Mouse (Mus musculus): ENCODE data around the gene Rgcc. TPM values are rescaled to one million over a fixed set of nuclear protein-coding genes. Genes with fewer than 3 reads are reported as not detected.

Gene Rgcc
- polyA plus RNA-seq, 1 experiment = 0.60 TPM

DNA sequence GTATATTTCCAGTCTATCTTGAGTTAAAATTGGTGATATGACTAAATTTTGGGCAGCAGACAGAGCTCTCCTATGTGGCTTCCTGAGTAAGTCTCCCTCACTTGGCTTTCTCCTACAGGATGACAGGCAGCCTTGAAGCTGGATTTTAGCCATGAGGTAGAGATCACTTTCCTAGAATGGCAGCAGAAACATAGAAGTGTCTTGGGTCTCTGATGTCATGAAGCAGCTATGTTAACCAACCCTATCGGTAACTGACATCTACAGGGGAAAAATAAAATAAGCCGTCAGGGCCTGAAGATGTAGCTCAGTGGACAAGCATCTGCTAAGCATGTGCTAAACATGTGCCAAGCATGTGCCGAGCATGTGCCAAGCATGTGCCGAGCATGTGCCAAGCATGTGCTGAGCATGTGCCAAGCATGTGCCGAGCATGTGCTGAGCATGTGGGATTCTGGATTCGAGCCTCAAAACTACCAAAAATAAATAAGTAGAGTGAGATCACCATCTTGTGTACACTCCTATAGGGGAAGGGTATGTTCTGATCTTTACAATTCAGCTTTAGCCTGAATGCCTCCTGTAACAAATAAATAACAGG is 3.5 kb upstream of the Rgcc start:
- no peak overlapping the region for H3K4me3 ChIP-seq (ENCODE audit: insufficient read depth, low read length)
- TF ChIP-seq POLR2A (IDR thresholded peaks at IDR 0.05; ENCODE audit: borderline replicate concordance, low read depth, low read length) = no peak
- no peak for TF ChIP-seq CTCF (IDR thresholded peaks at IDR 0.05; ENCODE audit: low read depth, low read length)
- no peak overlapping the region for H3K27ac ChIP-seq (ENCODE audit: insufficient read depth, low read depth, low read length)
- H3K4me1 ChIP-seq (ENCODE audit: control insufficient read depth, insufficient read depth, low read length) = peaks cover 1% of the 10 kb centered on the region

DNA sequence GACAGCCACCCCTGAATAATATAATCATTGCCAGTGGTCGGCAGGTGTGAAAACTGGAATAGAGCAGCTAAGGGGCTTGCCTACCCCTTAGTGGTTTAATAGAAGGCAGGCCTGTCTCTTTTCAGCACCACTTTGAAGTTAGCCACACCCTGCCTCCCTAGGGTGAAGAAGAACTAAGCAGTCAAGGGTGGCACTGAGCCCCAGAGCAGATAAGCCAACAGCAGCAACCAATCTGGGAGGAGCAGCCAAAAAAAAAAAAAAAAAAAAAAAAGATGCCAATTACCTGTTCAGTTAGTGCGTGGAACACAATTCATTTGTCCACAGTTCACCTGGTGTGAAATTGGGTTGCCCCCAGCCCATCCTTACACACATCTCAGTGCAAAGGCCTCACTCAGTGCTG is 1.7 kb upstream of the Rgcc start:
- TF ChIP-seq CTCF (IDR thresholded peaks at IDR 0.05; ENCODE audit: low read depth, low read length) = no peak
- no peak for TF ChIP-seq POLR2A (IDR thresholded peaks at IDR 0.05; ENCODE audit: borderline replicate concordance, low read depth, low read length)
- no peak overlapping the region for H3K4me3 ChIP-seq (ENCODE audit: insufficient read depth, low read length)
- peaks cover 3% of the 10 kb centered on the region for H3K4me1 ChIP-seq (ENCODE audit: control insufficient read depth, insufficient read depth, low read length)
- no peak overlapping the region for H3K27ac ChIP-seq (ENCODE audit: insufficient read depth, low read depth, low read length)

DNA sequence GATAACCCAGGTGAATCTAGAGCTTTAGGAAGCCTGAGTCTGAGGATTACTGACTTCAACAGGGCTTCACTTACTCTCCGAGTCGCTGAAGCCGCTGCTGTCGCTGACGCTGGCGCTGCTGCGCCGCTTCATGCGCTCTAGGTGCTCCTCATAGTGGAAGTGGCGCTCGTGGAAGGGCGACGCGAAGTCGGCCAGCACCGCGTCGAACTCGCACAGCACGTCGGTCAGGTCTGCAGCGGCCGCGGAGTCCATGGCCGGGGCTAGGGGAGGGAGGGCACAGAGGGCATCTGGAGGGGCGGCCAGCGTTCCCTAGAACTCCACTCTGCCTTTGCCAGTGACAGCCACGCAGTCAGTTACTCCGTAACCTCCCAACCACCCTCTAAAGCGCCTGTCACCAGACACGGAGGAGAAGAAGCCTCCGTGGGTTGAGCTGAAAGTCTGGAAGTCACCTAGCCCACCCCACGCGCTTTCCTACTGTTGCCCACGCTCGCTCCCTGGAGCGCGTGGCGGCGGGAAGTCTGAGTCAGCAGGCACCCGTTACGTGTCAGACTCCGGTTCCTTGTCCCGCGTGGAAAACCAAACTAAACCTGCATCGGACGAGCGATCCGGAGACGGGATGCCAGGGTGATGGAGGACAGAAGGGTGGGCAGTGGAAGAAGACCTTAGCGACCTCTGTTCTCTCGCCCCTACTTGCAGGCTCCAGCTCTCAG is 649 bp downstream of the Rgcc start:
- H3K4me1 ChIP-seq (ENCODE audit: control insufficient read depth, insufficient read depth, low read length) = peaks cover 3% of the 10 kb centered on the region
- peak overlapping the region; percentile 57 for H3K4me3 ChIP-seq (ENCODE audit: insufficient read depth, low read length)
- TF ChIP-seq POLR2A (IDR thresholded peaks at IDR 0.05; ENCODE audit: borderline replicate concordance, low read depth, low read length) = no peak
- no peak for TF ChIP-seq CTCF (IDR thresholded peaks at IDR 0.05; ENCODE audit: low read depth, low read length)
- H3K27ac ChIP-seq (ENCODE audit: insufficient read depth, low read depth, low read length) = no peak overlapping the region

DNA sequence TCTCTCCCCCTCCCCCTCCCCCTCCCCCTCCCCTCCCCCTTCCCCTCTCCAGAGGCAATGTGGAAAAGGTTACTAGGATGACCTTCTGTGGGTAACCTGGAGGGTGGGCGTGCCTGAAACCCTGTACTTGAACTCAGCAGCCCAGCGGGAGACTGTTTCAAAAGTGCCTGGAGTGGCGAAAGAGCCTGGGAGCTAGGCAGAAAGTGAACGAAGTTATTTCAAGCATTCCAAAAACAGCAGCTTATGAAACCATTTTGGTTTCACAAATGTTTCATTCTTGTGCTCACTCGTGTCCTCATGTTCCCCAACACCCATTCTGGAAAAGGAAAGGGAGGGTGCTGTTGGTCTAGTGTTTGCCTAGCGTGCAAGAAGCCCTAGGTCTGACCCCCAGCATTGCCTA is 1.6 kb downstream of the Rgcc start:
- Histone ChIP-seq H3K4me3 (ENCODE audit: insufficient read depth, low read length) (no peak overlapping the region), H3K4me1 (ENCODE audit: control insufficient read depth, insufficient read depth, low read length) (peaks cover 3% of the 10 kb centered on the region), H3K27ac (ENCODE audit: insufficient read depth, low read depth, low read length) (no peak overlapping the region)
- TF ChIP-seq CTCF (IDR thresholded peaks at IDR 0.05; ENCODE audit: low read depth, low read length) (no peak), POLR2A (IDR thresholded peaks at IDR 0.05; ENCODE audit: borderline replicate concordance, low read depth, low read length) (no peak)

DNA sequence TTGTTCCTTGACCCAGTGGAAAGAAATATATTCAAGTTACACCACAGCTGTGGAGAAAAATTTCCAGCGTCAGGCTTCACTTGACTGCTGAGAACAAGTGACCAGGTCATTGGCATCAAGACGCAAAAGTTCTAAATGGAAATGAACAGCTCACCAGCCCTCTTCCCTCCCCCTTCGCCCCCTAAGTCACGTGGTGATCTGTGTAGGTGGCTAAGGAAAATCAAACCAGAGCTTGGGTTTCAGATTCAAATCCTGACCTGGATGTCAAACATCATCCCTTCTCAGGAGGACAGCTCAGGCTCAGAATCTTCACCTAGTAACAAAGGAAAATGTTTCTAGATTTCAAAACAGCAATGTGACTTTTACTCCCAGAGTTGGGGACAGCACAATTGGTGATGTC is 2.2 kb downstream of the Rgcc start:
- TF ChIP-seq POLR2A (IDR thresholded peaks at IDR 0.05; ENCODE audit: borderline replicate concordance, low read depth, low read length) (no peak), CTCF (IDR thresholded peaks at IDR 0.05; ENCODE audit: low read depth, low read length) (no peak)
- H3K4me1 ChIP-seq (ENCODE audit: control insufficient read depth, insufficient read depth, low read length) = peaks cover 3% of the 10 kb centered on the region
- no peak overlapping the region for H3K4me3 ChIP-seq (ENCODE audit: insufficient read depth, low read length)
- no peak overlapping the region for H3K27ac ChIP-seq (ENCODE audit: insufficient read depth, low read depth, low read length)

DNA sequence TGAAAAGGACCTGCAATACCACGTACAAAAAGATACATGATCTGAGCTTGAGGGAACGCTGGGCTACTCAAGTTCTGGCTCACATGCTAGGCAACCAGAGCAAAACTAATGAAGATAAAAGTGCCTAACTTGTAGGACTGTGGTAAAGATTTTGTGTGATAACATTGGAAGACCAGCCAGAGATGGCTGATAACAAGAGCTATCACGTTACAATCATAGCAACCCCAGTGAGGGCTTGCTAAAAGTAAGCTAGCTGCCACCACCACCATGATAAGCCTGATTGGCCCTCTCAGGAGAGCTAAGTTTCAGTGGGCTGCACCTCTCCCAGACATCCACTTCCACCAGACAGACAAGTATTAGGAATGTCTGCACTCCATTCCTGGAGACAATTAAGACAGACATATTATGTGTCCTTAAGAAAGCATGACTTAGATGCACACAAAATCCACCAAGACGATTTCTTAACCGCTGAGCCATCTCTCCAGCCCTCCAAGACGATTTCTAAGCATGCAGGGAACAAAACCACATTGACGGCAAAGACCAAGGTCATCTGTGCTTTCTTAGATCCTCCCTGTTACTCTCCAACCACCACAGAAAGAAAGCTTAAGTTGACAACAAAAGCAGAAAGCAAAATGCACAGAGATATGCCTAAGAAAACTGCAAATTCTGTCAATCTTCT is 3.0 kb downstream of the Rgcc start:
- Histone ChIP-seq H3K4me1 (ENCODE audit: control insufficient read depth, insufficient read depth, low read length) (peaks cover 3% of the 10 kb centered on the region), H3K4me3 (ENCODE audit: insufficient read depth, low read length) (no peak overlapping the region), H3K27ac (ENCODE audit: insufficient read depth, low read depth, low read length) (no peak overlapping the region)
- TF ChIP-seq POLR2A (IDR thresholded peaks at IDR 0.05; ENCODE audit: borderline replicate concordance, low read depth, low read length) (no peak), CTCF (IDR thresholded peaks at IDR 0.05; ENCODE audit: low read depth, low read length) (no peak)

DNA sequence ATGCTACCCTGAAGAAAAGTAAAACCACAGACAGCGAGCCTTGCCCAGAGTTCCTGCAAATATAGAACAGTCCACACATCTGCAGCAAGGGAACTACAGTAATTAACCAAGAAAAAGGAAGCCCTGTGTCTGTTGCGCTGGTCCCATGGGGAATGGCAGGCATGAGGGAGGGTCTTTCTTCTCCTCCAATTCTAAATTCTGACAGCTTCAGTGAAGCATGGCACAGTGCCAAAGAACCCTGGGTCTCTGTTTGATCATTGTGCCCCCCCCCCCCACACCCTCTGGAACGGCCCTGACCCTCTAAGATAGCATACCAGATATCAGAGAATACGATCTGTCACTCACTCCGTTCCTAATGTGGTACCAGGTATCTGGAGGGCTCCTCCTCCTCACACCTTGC is 4.6 kb downstream of the Rgcc start:
- no peak for TF ChIP-seq POLR2A (IDR thresholded peaks at IDR 0.05; ENCODE audit: borderline replicate concordance, low read depth, low read length)
- TF ChIP-seq CTCF (IDR thresholded peaks at IDR 0.05; ENCODE audit: low read depth, low read length) = no peak
- no peak overlapping the region for H3K27ac ChIP-seq (ENCODE audit: insufficient read depth, low read depth, low read length)
- H3K4me1 ChIP-seq (ENCODE audit: control insufficient read depth, insufficient read depth, low read length) = peaks cover 7% of the 10 kb centered on the region
- H3K4me3 ChIP-seq (ENCODE audit: insufficient read depth, low read length) = no peak overlapping the region

DNA sequence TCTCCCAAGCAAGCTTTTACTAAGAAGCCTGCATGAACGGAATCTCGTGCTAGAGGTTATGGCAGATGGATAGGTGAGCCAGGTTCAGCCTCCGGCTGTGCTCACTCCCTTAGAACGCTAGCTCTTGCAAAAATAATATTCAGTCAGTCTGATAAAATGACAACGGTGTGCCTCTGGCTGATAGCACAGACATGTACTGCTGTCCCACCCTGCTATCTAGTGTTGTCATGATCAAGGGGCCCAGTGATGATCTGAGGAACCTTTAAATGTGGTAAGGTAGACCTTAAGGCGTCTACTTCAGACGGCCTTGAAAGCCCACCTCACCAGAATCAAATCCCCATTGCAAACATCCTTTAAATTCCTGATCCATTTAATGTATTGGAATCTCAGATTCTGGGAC is 5.2 kb downstream of the Rgcc start:
- Histone ChIP-seq H3K4me3 (ENCODE audit: insufficient read depth, low read length) (no peak overlapping the region), H3K4me1 (ENCODE audit: control insufficient read depth, insufficient read depth, low read length) (peaks cover 10% of the 10 kb centered on the region), H3K27ac (ENCODE audit: insufficient read depth, low read depth, low read length) (no peak overlapping the region)
- no peak for TF ChIP-seq POLR2A (IDR thresholded peaks at IDR 0.05; ENCODE audit: borderline replicate concordance, low read depth, low read length)
- TF ChIP-seq CTCF (IDR thresholded peaks at IDR 0.05; ENCODE audit: low read depth, low read length) = no peak

DNA sequence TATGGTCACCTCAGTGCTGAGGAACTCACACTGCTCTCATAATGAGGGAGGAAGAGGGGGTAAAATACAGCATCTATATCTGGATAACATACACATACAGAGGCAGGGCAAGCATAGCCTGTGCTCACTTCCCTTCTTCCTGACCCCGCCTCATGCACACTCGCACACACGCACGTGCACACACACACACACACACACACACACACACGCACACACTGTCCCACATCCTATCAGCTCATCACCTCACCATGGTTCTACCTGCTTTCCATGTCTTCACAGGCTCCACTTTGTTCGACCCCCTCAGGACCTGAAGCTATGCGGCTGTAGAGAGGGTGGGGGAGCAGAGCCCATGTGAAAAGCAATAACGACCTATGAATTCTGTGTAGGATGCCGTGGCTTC is 5.9 kb downstream of the Rgcc start:
- TF ChIP-seq CTCF (IDR thresholded peaks at IDR 0.05; ENCODE audit: low read depth, low read length) (no peak), POLR2A (IDR thresholded peaks at IDR 0.05; ENCODE audit: borderline replicate concordance, low read depth, low read length) (no peak)
- H3K27ac ChIP-seq (ENCODE audit: insufficient read depth, low read depth, low read length) = no peak overlapping the region

DNA sequence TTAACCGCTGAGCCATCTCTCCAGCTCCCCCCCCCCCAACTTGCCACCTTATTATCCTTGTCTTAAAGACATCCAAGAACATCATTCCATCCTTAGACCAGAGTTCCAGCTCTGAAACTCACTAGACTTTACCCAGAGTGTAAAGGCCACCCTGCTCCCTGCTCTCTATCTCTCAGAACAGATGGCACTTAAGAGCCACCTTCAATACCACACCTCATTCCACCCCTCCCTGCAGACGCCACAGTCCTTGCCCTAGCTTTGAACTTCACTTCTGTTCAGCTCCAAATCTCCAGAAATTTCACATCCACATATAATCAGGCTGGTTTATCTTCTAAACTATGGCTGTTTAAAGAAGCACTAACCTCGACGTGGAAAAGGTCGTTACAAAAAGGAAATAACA is 6.5 kb downstream of the Rgcc start:
- no peak for TF ChIP-seq POLR2A (IDR thresholded peaks at IDR 0.05; ENCODE audit: borderline replicate concordance, low read depth, low read length)
- no peak for TF ChIP-seq CTCF (IDR thresholded peaks at IDR 0.05; ENCODE audit: low read depth, low read length)
- no peak overlapping the region for H3K27ac ChIP-seq (ENCODE audit: insufficient read depth, low read depth, low read length)
- H3K4me3 ChIP-seq (ENCODE audit: insufficient read depth, low read length) = no peak overlapping the region
- H3K4me1 ChIP-seq (ENCODE audit: control insufficient read depth, insufficient read depth, low read length) = peaks cover 19% of the 10 kb centered on the region

More for the DNA sequence above, 5.9 kb downstream of the Rgcc start:
- H3K4me1 ChIP-seq (ENCODE audit: control insufficient read depth, insufficient read depth, low read length) = peaks cover 15% of the 10 kb centered on the region
- no peak overlapping the region for H3K4me3 ChIP-seq (ENCODE audit: insufficient read depth, low read length)

Measured in bone marrow macrophage, adult 2 months (primary cell).